Mouse (Mus musculus) MEL (cell line): ENCODE results near the gene Gstm6. TPM values are rescaled to one million over a fixed set of nuclear protein-coding genes. Genes with fewer than 3 reads are reported as not detected.

ENCODE experiments used
- DNase-seq: peaks from one replicate; pipeline ENCODE4 v3.0.0; 2011; ENCODE audit warnings: low read depth, low spot score
- H3K27ac ChIP-seq: 2 replicates; pipeline ENCODE4 v1.5.1; 2012; ENCODE audit warnings: low read depth, mild to moderate bottlenecking, control low read depth, low read length, moderate library complexity; ENCODE audit not compliant: control insufficient read depth
- H3K27me3 ChIP-seq, 2 experiments: fragments of 150-350 bp in 1 of 2; sonication (generic) in 1 of 2; 2 replicates each; pipeline ENCODE4 v1.6.1; 2012; ENCODE audit warnings: low read length in 2 of 2, mild to moderate bottlenecking in 2 of 2, improper control_type of control experiment in 1 of 2, moderate library complexity in 1 of 2; ENCODE audit not compliant: insufficient read depth in 2 of 2, control insufficient read depth in 1 of 2
- H3K36me3 ChIP-seq, 2 experiments: 2 replicates each; pipeline ENCODE4 v1.6.1; 2012 to 2014; ENCODE audit warnings: low read length in 2 of 2, improper control_type of control experiment in 1 of 2, inconsistent platforms in 1 of 2, mild to moderate bottlenecking in 1 of 2; ENCODE audit not compliant: insufficient read depth in 2 of 2, control insufficient read depth in 1 of 2
- H3K4me1 ChIP-seq, 2 experiments: fragments of 150-350 bp in 1 of 2; sonication (generic) in 1 of 2; 2 replicates each; pipeline ENCODE4 v1.6.1; 2012; ENCODE audit warnings: low read length in 2 of 2, improper control_type of control experiment in 1 of 2, mild to moderate bottlenecking in 1 of 2; ENCODE audit not compliant: insufficient read depth in 2 of 2, control insufficient read depth in 1 of 2
- H3K4me3 ChIP-seq, 2 experiments: fragments of 150-350 bp in 1 of 2; sonication (generic) in 1 of 2; 2 replicates each; pipeline ENCODE4 v1.5.1; 2012; ENCODE audit warnings: low read depth in 2 of 2, low read length in 2 of 2, mild to moderate bottlenecking in 2 of 2, moderate library complexity in 2 of 2, control low read depth in 1 of 2, improper control_type of control experiment in 1 of 2; ENCODE audit not compliant: control insufficient read depth in 1 of 2, insufficient read depth in 1 of 2
- H3K79me2 ChIP-seq: 2 replicates; pipeline ENCODE4 v1.6.1; 2012; ENCODE audit warnings: mild to moderate bottlenecking, low read length, moderate library complexity; ENCODE audit not compliant: control insufficient read depth, poor library complexity, insufficient read depth
- H3K9ac ChIP-seq: 2 replicates; pipeline ENCODE4 v1.6.1; 2012; ENCODE audit warnings: low read depth, mild to moderate bottlenecking, control low read depth, low read length, moderate library complexity; ENCODE audit not compliant: control insufficient read depth, poor library complexity, severe bottlenecking
- H3K9me3 ChIP-seq: fragments of 150-350 bp; sonication (generic); replicated peaks from 2 replicates; pipeline ENCODE4 v1.6.1; 2012; ENCODE audit warnings: mild to moderate bottlenecking, low read length, improper control_type of control experiment, moderate library complexity; ENCODE audit not compliant: insufficient read depth
- CHD2 ChIP-seq: IDR thresholded peaks from 2 replicates; pipeline ENCODE4 v1.6.1; 2011; ENCODE audit warnings: low read length, improper control_type of control experiment
- E2F4 ChIP-seq: IDR thresholded peaks from 2 replicates; pipeline ENCODE4 v1.6.1; 2011; ENCODE audit warnings: low read depth, low read length, improper control_type of control experiment, borderline replicate concordance
- ELF1 ChIP-seq: IDR thresholded peaks from 2 replicates; pipeline ENCODE4 v1.6.1; 2014; ENCODE audit warnings: low read depth, mild to moderate bottlenecking, inconsistent platforms, low read length, improper control_type of control experiment, moderate library complexity
- EP300 ChIP-seq, 2 experiments: IDR thresholded peaks; 2 replicates each; pipeline ENCODE4 v1.6.1; 2011; ENCODE audit warnings: improper control_type of control experiment in 2 of 2, low read length in 2 of 2, low read depth in 1 of 2, mild to moderate bottlenecking in 1 of 2
- ETS1 ChIP-seq: IDR thresholded peaks from 2 replicates; pipeline ENCODE4 v1.6.1; 2012; ENCODE audit warnings: low read depth, mild to moderate bottlenecking, inconsistent platforms, low read length, improper control_type of control experiment, moderate library complexity
- HCFC1 ChIP-seq: IDR thresholded peaks from 2 replicates; pipeline ENCODE4 v1.6.1; 2012; ENCODE audit warnings: low read depth, mild to moderate bottlenecking, inconsistent platforms, low read length, improper control_type of control experiment, moderate library complexity
- JUND ChIP-seq: IDR thresholded peaks from 2 replicates; pipeline ENCODE4 v1.6.1; 2011; ENCODE audit warnings: low read depth, mild to moderate bottlenecking, improper control_type of control experiment, low read length
- MAFK ChIP-seq: IDR thresholded peaks from 2 replicates; pipeline ENCODE4 v1.6.1; 2011; ENCODE audit warnings: low read depth, mild to moderate bottlenecking, low read length, improper control_type of control experiment, borderline replicate concordance
- MAX ChIP-seq: IDR thresholded peaks from 2 replicates; pipeline ENCODE4 v1.6.1; 2011; ENCODE audit warnings: low read length, improper control_type of control experiment
- MEF2A ChIP-seq: IDR thresholded peaks from 2 replicates; pipeline ENCODE4 v1.6.1; 2014; ENCODE audit warnings: low read depth, mild to moderate bottlenecking, inconsistent platforms, low read length, improper control_type of control experiment; ENCODE audit not compliant: poor library complexity, insufficient replicate concordance, severe bottlenecking; ENCODE audit errors: extremely low read depth
- NRF1 ChIP-seq: IDR thresholded peaks from 2 replicates; pipeline ENCODE4 v1.6.1; 2014; ENCODE audit warnings: low read depth, mild to moderate bottlenecking, inconsistent platforms, low read length, improper control_type of control experiment, moderate library complexity; ENCODE audit not compliant: poor library complexity, insufficient read depth, severe bottlenecking
- POLR2AphosphoS2 ChIP-seq: IDR thresholded peaks from 2 replicates; pipeline ENCODE4 v1.6.1; 2011; ENCODE audit warnings: low read length, improper control_type of control experiment
- RAD21 ChIP-seq: IDR thresholded peaks from 2 replicates; pipeline ENCODE4 v1.6.1; 2011; ENCODE audit warnings: mild to moderate bottlenecking, low read depth, low read length, improper control_type of control experiment
- SIN3A ChIP-seq: IDR thresholded peaks from 2 replicates; pipeline ENCODE4 v1.6.1; 2012; ENCODE audit warnings: low read length, improper control_type of control experiment, inconsistent platforms
- TAL1 ChIP-seq: IDR thresholded peaks from 2 replicates; pipeline ENCODE4 v1.6.1; 2012; ENCODE audit warnings: mild to moderate bottlenecking, inconsistent platforms, low read length, moderate library complexity, mixed read lengths
- UBTF ChIP-seq: IDR thresholded peaks from 2 replicates; pipeline ENCODE4 v1.6.1; 2012; ENCODE audit warnings: low read depth, mild to moderate bottlenecking, inconsistent platforms, low read length, improper control_type of control experiment, moderate library complexity, borderline replicate concordance; ENCODE audit not compliant: insufficient read depth
- ZKSCAN1 ChIP-seq: IDR thresholded peaks from 2 replicates; pipeline ENCODE4 v1.6.1; 2012; ENCODE audit warnings: low read depth, mild to moderate bottlenecking, inconsistent platforms, low read length, improper control_type of control experiment, moderate library complexity
- ZMIZ1 ChIP-seq: IDR thresholded peaks from 2 replicates; pipeline ENCODE4 v1.6.1; 2012; ENCODE audit warnings: low read depth, mild to moderate bottlenecking, inconsistent platforms, low read length, improper control_type of control experiment, moderate library complexity
- polyA plus RNA-seq, 2 experiments: library from polyadenylated mRNA; stranded (reverse) in 1 of 2; unstranded in 1 of 2; fragments of >175 nt in 1 of 2; fragments of >200 nt in 1 of 2; gene quantifications; 2 replicates each; pipeline versions ENCODE4 v1.2.1 to v1.2.4; 2012; ENCODE audit warnings: low replicate concordance in 2 of 2, low read depth in 1 of 2; ENCODE audit not compliant: insufficient read length in 2 of 2, insufficient read depth in 1 of 2, missing spikeins in 1 of 2
- total RNA-seq: library from RNA; depleted of rRNA; stranded (reverse); fragments of 300-350 nt; gene quantifications from 2 replicates; pipeline ENCODE4 v1.2.3, GENCODE M21; 2012

The Gstm6 gene
- total and polyA plus RNA-seq, 3 experiments, result 0.13 TPM; not detected in 2

GRCm38 (mm10) chr3:107925335-107925734 is 18.2 kb downstream of the Gstm6 start:
- peaks cover 5 to 6% of the 10 kb centered on the region in 2 experiments for H3K27me3 ChIP-seq

DNA sequence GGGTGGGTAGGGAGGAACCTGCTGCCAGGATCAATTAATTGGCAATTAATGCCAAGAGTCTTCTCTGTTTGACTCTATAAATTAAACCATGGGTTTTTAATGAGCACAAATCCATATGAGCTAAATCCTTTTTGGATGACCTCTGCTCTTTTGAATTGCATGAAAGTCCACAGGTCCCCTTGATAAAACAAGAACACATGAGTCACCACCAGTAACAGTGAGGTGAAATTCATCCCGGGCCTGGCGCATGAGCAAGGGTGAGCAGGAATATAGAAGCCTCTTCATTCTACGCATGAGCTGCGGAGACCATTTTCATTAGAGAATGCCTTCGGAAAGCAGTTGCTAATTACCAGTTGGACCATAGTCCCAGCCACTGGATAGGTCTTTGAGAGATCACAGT is 23.2 kb downstream of the Gstm6 start:
- Histone ChIP-seq H3K27me3 (peaks cover 3 to 6% of the 10 kb centered on the region in 2 experiments; a peak in 3 of 4 replicates), H3K4me3 (no peak overlapping the region), H3K9ac (no peak overlapping the region), H3K36me3 (no peaks in the 10 kb centered on the region), H3K9me3 (no peaks in the 10 kb centered on the region), H3K27ac (no peak overlapping the region), H3K4me1 (no peaks in the 10 kb centered on the region), H3K79me2 (no peaks in the 10 kb centered on the region)
- no peak for DNase-seq
- TF ChIP-seq UBTF (no peak), NRF1 (no peak), MAX (no peak), RAD21 (no peak), MAFK (no peak), ZMIZ1 (no peak)

More at GRCm38 (mm10) chr3:107925335-107925734, 18.2 kb downstream of the Gstm6 start:
- H3K36me3 ChIP-seq, result no peaks in the 10 kb centered on the region
- H3K9me3 ChIP-seq, result no peaks in the 10 kb centered on the region
- H3K4me1 ChIP-seq, result no peaks in the 10 kb centered on the region
- DNase-seq, result no peak
- no peak overlapping the region for H3K27ac ChIP-seq
- H3K4me3 ChIP-seq, result no peak overlapping the region
- no peak overlapping the region for H3K9ac ChIP-seq
- H3K79me2 ChIP-seq, result no peaks in the 10 kb centered on the region
- TF ChIP-seq NRF1 (no peak), POLR2AphosphoS2 (no peak), HCFC1 (no peak), MEF2A (no peak), SIN3A (no peak), EP300 (IDR thresholded peaks at IDR 0.05; ENCODE audit: low read depth in 1 of 2, low read length in 2 of 2) (no peak), E2F4 (no peak), TAL1 (no peak), MAFK (no peak), JUND (no peak), ELF1 (no peak), CHD2 (no peak), ZKSCAN1 (no peak), ETS1 (no peak)
